Comparison of ENCODE assay signal across 9 mouse cellular contexts in the genomic region with DNA sequence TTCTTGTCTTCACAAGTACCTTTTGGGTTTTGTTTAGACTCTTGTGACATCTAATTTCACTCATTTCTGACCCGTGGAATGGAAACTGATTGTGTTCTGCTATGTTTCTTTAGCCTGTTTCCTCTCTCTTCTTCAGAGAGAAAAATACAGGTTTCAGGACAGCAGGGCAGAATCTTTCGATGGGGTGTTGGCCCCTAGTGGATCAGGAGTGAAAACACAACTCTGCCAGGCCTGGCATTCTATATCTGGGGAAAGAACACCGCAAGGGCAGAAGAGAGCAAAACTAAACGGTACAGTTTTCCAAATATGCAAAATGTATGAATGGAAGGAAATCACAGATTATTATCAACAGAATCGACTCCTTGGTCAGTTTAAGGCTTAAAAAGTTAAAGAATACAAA. TPM values are rescaled to one million over a fixed set of nuclear protein-coding genes. Genes with fewer than 3 reads are reported as not detected.
DNase-seq lines count a peak whose midpoint lies in the region; TF ChIP-seq lines count a peak whose summit lies in the region.
"Had no signal": no experiment of that assay in that cellular context is flagged by ENCODE, and none has a peak within 500 bp of the region (broad histone marks: within the 10 kb centered on the region; RNA-seq: fewer than 3 reads in every experiment).

No protein-coding gene starts in this region.

- no peak for TF ChIP-seq EP300 in heart, adult 2 months (IDR thresholded peaks at IDR 0.05; ENCODE audit: insufficient read depth, low read depth, low read length)

- no peak overlapping the region for H3K4me3 ChIP-seq in heart, adult 2 months

- no peaks in the 10 kb centered on the region for H3K27me3 ChIP-seq in heart, adult 2 months (ENCODE audit: control insufficient read depth, insufficient read depth, low read length)

- TF ChIP-seq CTCF in heart, adult 2 months (IDR thresholded peaks at IDR 0.05), result peak; percentile 71

- no peak overlapping the region for H3K9ac ChIP-seq in heart, adult 2 months (ENCODE audit: low read depth, low read length)

- H3K4me1 ChIP-seq in heart, adult 2 months (ENCODE audit: control insufficient read depth, insufficient read depth, low read length), result no peaks in the 10 kb centered on the region; the same call in 1 of the 2 replicates

- WGBS in heart, adult 2 months, result 10% methylated on average over 5 of the region's 5 CpGs

- no peaks in the 10 kb centered on the region for H3K36me3 ChIP-seq in heart, adult 2 months (ENCODE audit: control insufficient read depth, insufficient read depth, low read length)

- intact Hi-C loops in heart, adult 2 months (cut with DNase I), result loop anchor here (5.0 kb wide), 2 partner anchors 195 to 240 kb away; a partner anchor contains a TSS

- DNase-seq in heart, adult 2 months, result peak in 1 of 2 experiments; percentile 7
- DNase-seq in heart, adult 8-10 months (ENCODE audit: low spot score), result no peak
- DNase-seq in ovary, postnatal 36 days (ENCODE audit: low spot score), result peak; percentile 9
- DNase-seq in ovary, postnatal 14 days (ENCODE audit: low spot score), result no peak
- peak; percentile 11 for DNase-seq in embryo, embryonic 9.5 days (ENCODE audit: extremely low spot score)
- DNase-seq in retina, postnatal 1 day, result peak; percentile 28
- DNase-seq in gastrocnemius, postnatal 10 days, result no peak
- DNase-seq in heart, adult 11 months, result no peak

- no peak for TF ChIP-seq POLR2A in heart, adult 2 months (IDR thresholded peaks at IDR 0.05; ENCODE audit: insufficient read depth, low read depth, low read length)

- 0 out of 2 replicates have a peak overlapping the region, but pooled peaks have one; percentile 16 for H3K27ac ChIP-seq in heart, adult 2 months
- H3K27ac ChIP-seq: macrophage had no signal

- H3K79me2 ChIP-seq in heart, adult 2 months (replicated peaks; ENCODE audit: control insufficient read depth, insufficient read depth, low read length), result no peaks in the 10 kb centered on the region

RNA-seq across cellular contexts. Expression of a gene that starts 12.8 kb away (rescaled TPM):
- total RNA-seq in heart, adult 2 months (2021), result under 1 TPM in 1 of 2 experiments, not detected in 1; 0.68 TPM
- polyA plus RNA-seq in heart, adult 2 months (2012; rRNA removed), result 0.02 and 0.03 TPM in 2 replicates
- under 1 TPM in 1 of 4 experiments, not detected in 3; 0.57 TPM for total RNA-seq in heart, adult 8-10 months (2022)
- total RNA-seq in gastrocnemius, postnatal 10 days (2021), result 1 to 10 TPM; 3.3 to 4.9 TPM

RNA-seq across cellular contexts. Expression of a gene that starts 52.6 kb away (rescaled TPM):
- total RNA-seq in heart, adult 2 months (2021), result not detected
- not detected in 2 replicates for polyA plus RNA-seq in heart, adult 2 months (2012; rRNA removed)
- total RNA-seq in heart, adult 8-10 months (2022), result not detected
- total RNA-seq in gastrocnemius, postnatal 10 days (2021), result not detected
- polyA plus RNA-seq: macrophage had no signal

Comparison
In these comparisons a context has a peak if more than half of its experiments do, and no peak if none do; other contexts are left out.
1. DNase-seq: peak in ovary, postnatal 36 days (single experiment), embryo, embryonic 9.5 days (single experiment) and retina, postnatal 1 day (single experiment); none in heart, adult 8-10 months (single experiment), ovary, postnatal 14 days (single experiment), gastrocnemius, postnatal 10 days (single experiment) and heart, adult 11 months (single experiment).